Mouse (Mus musculus): ENCODE measurements around the gene Raet1e. TPM values are rescaled to one million over a fixed set of nuclear protein-coding genes. Genes with fewer than 3 reads are reported as not detected.
"Not testable (repeated sequence)": the region's sequence is repeated elsewhere in the genome, so short reads cannot be mapped to it uniquely, and the experiment has no call there.

Gene Raet1e
- 1.0 and 1.4 TPM in 2 replicates for polyA plus RNA-seq (2015; fragmentation: Nextera tagmentation; extraction: Ambion mirVana)

DNA sequence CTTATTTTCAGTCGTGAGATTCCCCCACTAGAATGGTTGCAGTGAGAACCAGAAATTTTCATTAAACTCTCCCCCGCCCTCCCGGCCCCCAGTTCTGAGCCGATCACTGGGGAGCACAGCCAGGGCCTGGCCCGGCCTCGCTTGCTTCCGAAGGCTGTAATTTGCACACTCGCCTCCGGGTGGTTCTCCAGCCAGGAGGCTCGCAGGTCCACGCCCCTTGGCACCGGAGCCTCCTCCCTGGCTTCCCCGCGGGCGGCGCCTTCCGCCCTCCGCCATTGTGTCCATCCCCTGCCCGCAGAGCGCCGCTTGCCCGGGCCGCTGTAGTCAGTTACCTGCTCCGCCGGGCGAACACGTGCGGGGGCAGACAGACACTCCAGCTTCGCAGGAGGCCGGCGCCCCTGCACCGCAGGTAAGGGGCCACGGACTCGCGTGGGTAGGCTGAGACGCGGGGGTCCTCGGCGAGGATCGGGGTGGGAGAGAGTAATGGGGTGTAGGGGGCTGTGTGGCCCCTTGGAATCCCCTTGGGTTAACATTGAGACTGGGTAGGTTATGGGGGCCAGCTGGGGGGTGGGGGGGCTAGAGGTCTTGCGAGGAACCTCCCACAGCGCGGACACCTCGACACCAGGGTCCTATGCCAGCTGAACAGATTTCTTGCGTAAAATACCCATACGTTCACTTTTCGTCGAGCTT is at the start of gene Raet1e, which contains the start of gene H60b:
Raet1e (plus strand) TSS at position 260 of the 690 bp plus-strand sequence.
H60b (plus strand) TSS at position 277 of the 690 bp plus-strand sequence.
- H3K4me1 ChIP-seq (replicated peaks; ENCODE audit: control insufficient read depth, insufficient read depth, low read length); H3K27ac ChIP-seq (ENCODE audit: low read depth, low read length); H3K9me3 ChIP-seq (ENCODE audit: control insufficient read depth); H3K9ac ChIP-seq (ENCODE audit: low read depth, low read length); H3K36me3 ChIP-seq (ENCODE audit: control insufficient read depth, insufficient read depth): not testable (repeated sequence)
- peak; percentile 80 for ATAC-seq
- Histone ChIP-seq H3K4me2 (replicated peaks; ENCODE audit: low read depth) (peak within 1 kb of the TSS; percentile 68), H3K27me3 (replicated peaks; ENCODE audit: control insufficient read depth, insufficient read depth, low read length) (peaks cover 61% of the 10 kb centered on the region), H3K4me3 (ENCODE audit: low read depth, low read length) (peak within 1 kb of the TSS; percentile 38)
- TF ChIP-seq CTCF (IDR thresholded peaks at IDR 0.05; ENCODE audit: low read depth), result peak; percentile 57
- under 1% methylated on average over 48 of the region's 48 CpGs for WGBS

DNA sequence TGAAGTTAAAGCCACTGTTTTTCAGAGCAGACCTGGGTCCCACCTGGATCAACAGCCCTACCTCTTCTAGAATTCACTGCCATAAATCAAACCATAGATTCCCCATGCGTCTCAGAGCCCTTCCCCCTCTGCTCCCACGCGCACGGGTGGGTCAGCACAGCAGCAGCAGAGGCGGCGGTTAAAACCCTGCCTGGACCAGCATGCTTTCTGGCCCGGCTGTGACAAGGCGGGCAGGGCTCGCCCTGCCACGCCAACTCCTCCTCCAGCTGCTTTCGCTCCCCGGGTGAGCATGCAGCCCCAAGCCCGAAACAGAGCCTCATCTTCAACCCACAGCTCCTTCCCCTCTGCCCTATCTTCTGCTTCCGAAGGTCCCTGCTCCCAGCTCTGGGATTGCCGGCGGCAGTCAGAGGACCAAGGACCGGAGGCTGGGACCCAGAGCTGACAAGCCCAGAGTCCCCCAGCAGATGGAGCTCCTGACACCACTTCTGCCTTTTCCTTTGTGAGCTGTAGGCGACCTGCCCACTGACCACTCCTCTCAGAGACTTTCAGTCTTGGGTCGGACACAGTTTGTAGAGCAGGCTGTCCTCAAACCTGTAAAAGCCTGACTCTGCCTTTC is 17.6 kb upstream of the Raet1e start:
- Histone ChIP-seq H3K27me3 (replicated peaks; ENCODE audit: control insufficient read depth, insufficient read depth, low read length) (no peaks in the 10 kb centered on the region), H3K4me2 (replicated peaks; ENCODE audit: low read depth) (peak overlapping the region; percentile 68), H3K9me3 (ENCODE audit: control insufficient read depth) (no peaks in the 10 kb centered on the region), H3K36me3 (ENCODE audit: control insufficient read depth, insufficient read depth) (no peaks in the 10 kb centered on the region), H3K4me1 (replicated peaks; ENCODE audit: control insufficient read depth, insufficient read depth, low read length) (no peaks in the 10 kb centered on the region), H3K27ac (ENCODE audit: low read depth, low read length) (no peak overlapping the region), H3K9ac (ENCODE audit: low read depth, low read length) (no peak overlapping the region), H3K4me3 (ENCODE audit: low read depth, low read length) (peak overlapping the region; percentile 28; the same call in 1 of the 2 replicates)
- no peak for ATAC-seq
- WGBS, result 2% methylated on average over 19 of the region's 19 CpGs
- TF ChIP-seq CTCF (IDR thresholded peaks at IDR 0.05; ENCODE audit: low read depth), result peak; percentile 83

GRCm38 (mm10) chr10:22142194-22142593 is 16.2 kb upstream of the Raet1e start:
- H3K27me3 ChIP-seq (replicated peaks; ENCODE audit: control insufficient read depth, insufficient read depth, low read length); ATAC-seq; H3K36me3 ChIP-seq (ENCODE audit: control insufficient read depth, insufficient read depth); H3K4me2 ChIP-seq (replicated peaks; ENCODE audit: low read depth); H3K9ac ChIP-seq (ENCODE audit: low read depth, low read length); H3K27ac ChIP-seq (ENCODE audit: low read depth, low read length); H3K4me3 ChIP-seq (ENCODE audit: low read depth, low read length); H3K4me1 ChIP-seq (replicated peaks; ENCODE audit: control insufficient read depth, insufficient read depth, low read length); H3K9me3 ChIP-seq (ENCODE audit: control insufficient read depth): not testable (repeated sequence)
- WGBS, result 80% methylated on average over 1 of the region's 1 CpGs

DNA sequence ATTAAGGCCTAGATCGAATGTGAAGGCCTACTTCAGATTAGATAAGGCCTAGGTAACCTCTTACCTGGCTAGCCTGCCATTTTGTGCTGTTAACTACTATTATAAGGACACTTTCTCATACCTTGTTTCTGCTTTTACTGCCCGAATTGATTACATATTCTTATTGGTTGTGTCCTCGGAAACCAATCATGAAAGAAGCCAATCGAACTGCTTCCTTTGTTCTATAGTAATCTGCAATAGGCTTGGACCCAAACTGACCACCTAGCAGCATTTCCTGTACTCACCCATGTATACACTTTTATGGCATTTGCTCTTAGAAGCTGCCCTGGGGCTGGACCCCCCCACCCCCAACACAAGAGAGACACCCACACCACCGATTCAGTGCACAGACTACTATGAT is 15.4 kb upstream of the Raet1e start:
- Histone ChIP-seq H3K27ac (ENCODE audit: low read depth, low read length) (no peak overlapping the region), H3K9me3 (ENCODE audit: control insufficient read depth) (no peaks in the 10 kb centered on the region), H3K27me3 (replicated peaks; ENCODE audit: control insufficient read depth, insufficient read depth, low read length) (no peaks in the 10 kb centered on the region), H3K36me3 (ENCODE audit: control insufficient read depth, insufficient read depth) (no peaks in the 10 kb centered on the region), H3K4me3 (ENCODE audit: low read depth, low read length) (no peak overlapping the region), H3K9ac (ENCODE audit: low read depth, low read length) (no peak overlapping the region), H3K4me1 (replicated peaks; ENCODE audit: control insufficient read depth, insufficient read depth, low read length) (no peaks in the 10 kb centered on the region), H3K4me2 (replicated peaks; ENCODE audit: low read depth) (no peak overlapping the region)
- no peak for TF ChIP-seq CTCF (IDR thresholded peaks at IDR 0.05; ENCODE audit: low read depth)
- WGBS, result 73% methylated on average over 5 of the region's 5 CpGs
- no peak for ATAC-seq

- peaks cover 17% of the 10 kb centered on the region for H3K27me3 ChIP-seq (replicated peaks; ENCODE audit: control insufficient read depth, insufficient read depth, low read length)
- peak overlapping the region; percentile 64 for H3K9ac ChIP-seq (ENCODE audit: low read depth, low read length)
- peak; percentile 82 for TF ChIP-seq CTCF (IDR thresholded peaks at IDR 0.05; ENCODE audit: low read depth)
- peak overlapping the region; percentile 72 for H3K4me3 ChIP-seq (ENCODE audit: low read depth, low read length)
- H3K9me3 ChIP-seq (ENCODE audit: control insufficient read depth), result no peaks in the 10 kb centered on the region
- H3K4me2 ChIP-seq (replicated peaks; ENCODE audit: low read depth), result peak overlapping the region; percentile 98
- peak overlapping the region; percentile 93 for H3K27ac ChIP-seq (ENCODE audit: low read depth, low read length)
- no peaks in the 10 kb centered on the region for H3K36me3 ChIP-seq (ENCODE audit: control insufficient read depth, insufficient read depth)
- no peaks in the 10 kb centered on the region for H3K4me1 ChIP-seq (replicated peaks; ENCODE audit: control insufficient read depth, insufficient read depth, low read length)
- peak; percentile 96 for ATAC-seq
- WGBS, result under 1% methylated on average over 50 of the region's 50 CpGs
Measured at GRCm38 (mm10) chr10:22148441-22149072, 9.8 kb upstream of the Raet1e start.

GRCm38 (mm10) chr10:22149073-22149690 is 9.2 kb upstream of the Raet1e start, which contains the start of gene E030030I06Rik:
E030030I06Rik (minus strand) TSS chr10:22149270.
- Histone ChIP-seq H3K27ac (ENCODE audit: low read depth, low read length) (peak within 1 kb of the TSS; percentile 93), H3K9me3 (ENCODE audit: control insufficient read depth) (no peaks in the 10 kb centered on the region), H3K27me3 (replicated peaks; ENCODE audit: control insufficient read depth, insufficient read depth, low read length) (peaks cover 22% of the 10 kb centered on the region), H3K4me3 (ENCODE audit: low read depth, low read length) (peak within 1 kb of the TSS; percentile 72), H3K9ac (ENCODE audit: low read depth, low read length) (peak within 1 kb of the TSS; percentile 64), H3K36me3 (ENCODE audit: control insufficient read depth, insufficient read depth) (no peaks in the 10 kb centered on the region), H3K4me1 (replicated peaks; ENCODE audit: control insufficient read depth, insufficient read depth, low read length) (no peaks in the 10 kb centered on the region), H3K4me2 (replicated peaks; ENCODE audit: low read depth) (peak within 1 kb of the TSS; percentile 98)
- no peak for TF ChIP-seq CTCF (IDR thresholded peaks at IDR 0.05; ENCODE audit: low read depth)
- peak; percentile 21; the same call in 1 of the 2 replicates for ATAC-seq
- under 1% methylated on average over 37 of the region's 37 CpGs for WGBS

All from intestine, postnatal 0 days (tissue).